Mouse (Mus musculus) heart, postnatal 25 days (tissue): ENCODE results near the gene Plcg1. TPM values are rescaled to one million over a fixed set of nuclear protein-coding genes. Genes with fewer than 3 reads are reported as not detected.

ENCODE experiments used
- DNase-seq: peaks from one replicate; pipeline ENCODE4 v3.0.0; 2022; ENCODE audit warnings: low spot score
- intact Hi-C: fragments of 180-260 bp; cut with DNase I; formaldehyde crosslinking; loops from one replicate; pipeline ENCODE4 v1.15.1; 2025
- total RNA-seq, 2 experiments: library from RNA; stranded (reverse); gene quantifications; 2 replicates each; pipeline ENCODE4 v1.2.3; 2021

Gene Plcg1
- total RNA-seq, 2 experiments from 2014 or later: 59.7 to 63.1 TPM

- intact Hi-C loops: loop anchor here (5.0 kb wide), 1 partner anchor 36 kb away; no protein-coding TSS in a partner anchor
Observed at GRCm38 (mm10) chr2:160766371-160766771, 35.3 kb downstream of the Plcg1 start.

GRCm38 (mm10) chr2:160767201-160767600, 36.1 kb downstream of the Plcg1 start:
- intact Hi-C loops: loop anchor here (5.0 kb wide), 1 partner anchor 35 kb away; no protein-coding TSS in a partner anchor
- DNase-seq: no peak

More at GRCm38 (mm10) chr2:160766371-160766771, 35.3 kb downstream of the Plcg1 start:
- DNase-seq: peak; percentile 80

DNA sequence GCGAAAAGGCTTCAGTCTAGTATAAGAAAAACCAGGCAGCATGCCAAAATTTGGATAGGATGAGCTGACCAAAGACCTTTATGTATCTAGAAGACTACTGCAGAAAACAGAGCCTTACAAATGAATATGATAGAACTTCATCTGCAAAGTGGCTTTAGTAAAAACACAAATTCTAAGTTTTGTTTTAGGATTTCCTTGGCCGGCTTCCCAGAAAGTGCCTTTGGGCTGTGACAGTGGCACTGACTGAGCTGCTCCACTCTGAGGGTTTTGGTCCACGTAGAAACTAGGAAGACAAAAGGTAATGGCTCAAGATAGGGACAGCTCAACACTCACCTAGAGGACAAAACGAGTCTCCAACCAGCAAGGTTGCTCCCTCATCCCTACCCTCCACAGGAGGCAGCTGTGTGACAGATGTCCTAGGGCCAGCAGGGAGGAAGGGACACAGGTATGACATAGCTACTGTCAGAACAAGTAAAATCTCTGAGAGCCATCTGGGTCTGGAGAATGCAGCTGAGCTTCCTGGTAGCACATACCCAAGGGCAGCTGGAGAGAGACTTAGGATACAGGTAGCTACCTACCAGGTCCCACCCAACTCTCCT, 37.1 kb downstream of the Plcg1 start:
- DNase-seq: no peak
- intact Hi-C loops: loop anchor here (5.0 kb wide), 1 partner anchor 34 kb away; no protein-coding TSS in a partner anchor

DNA sequence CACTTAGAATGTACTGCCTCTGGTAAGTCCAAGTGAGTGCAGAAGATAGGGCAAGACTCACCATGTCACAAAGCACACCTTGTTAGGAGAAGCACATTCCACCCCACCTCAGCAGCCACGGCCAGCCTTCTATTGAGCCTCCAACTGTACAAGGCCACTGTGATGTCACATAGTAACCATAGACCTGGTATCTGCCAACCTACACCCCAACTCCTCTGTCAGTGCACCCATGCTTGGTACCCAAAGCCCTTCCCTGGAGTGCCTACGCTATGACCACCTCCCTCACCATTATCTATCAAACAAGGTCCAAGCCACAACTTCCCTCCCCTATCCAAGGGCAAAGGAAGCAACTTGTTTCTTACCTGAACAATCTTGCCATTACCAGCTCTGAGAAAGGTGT, 37.9 kb downstream of the Plcg1 start:
- intact Hi-C loops: loop anchor here (5.0 kb wide), 1 partner anchor 33 kb away; no protein-coding TSS in a partner anchor

GRCm38 (mm10) chr2:160770409-160770808, 39.3 kb downstream of the Plcg1 start:
- no peak for DNase-seq
- intact Hi-C loops: loop anchor here (2.0 kb wide), 1 partner anchor 16 kb away; no protein-coding TSS in a partner anchor

More for the DNA sequence above, 37.9 kb downstream of the Plcg1 start:
- DNase-seq: no peak

GRCm38 (mm10) chr2:160770871-160771270, 39.8 kb downstream of the Plcg1 start:
- no peak for DNase-seq
- intact Hi-C loops: loop anchor here (2.0 kb wide), 1 partner anchor 16 kb away; no protein-coding TSS in a partner anchor

DNA sequence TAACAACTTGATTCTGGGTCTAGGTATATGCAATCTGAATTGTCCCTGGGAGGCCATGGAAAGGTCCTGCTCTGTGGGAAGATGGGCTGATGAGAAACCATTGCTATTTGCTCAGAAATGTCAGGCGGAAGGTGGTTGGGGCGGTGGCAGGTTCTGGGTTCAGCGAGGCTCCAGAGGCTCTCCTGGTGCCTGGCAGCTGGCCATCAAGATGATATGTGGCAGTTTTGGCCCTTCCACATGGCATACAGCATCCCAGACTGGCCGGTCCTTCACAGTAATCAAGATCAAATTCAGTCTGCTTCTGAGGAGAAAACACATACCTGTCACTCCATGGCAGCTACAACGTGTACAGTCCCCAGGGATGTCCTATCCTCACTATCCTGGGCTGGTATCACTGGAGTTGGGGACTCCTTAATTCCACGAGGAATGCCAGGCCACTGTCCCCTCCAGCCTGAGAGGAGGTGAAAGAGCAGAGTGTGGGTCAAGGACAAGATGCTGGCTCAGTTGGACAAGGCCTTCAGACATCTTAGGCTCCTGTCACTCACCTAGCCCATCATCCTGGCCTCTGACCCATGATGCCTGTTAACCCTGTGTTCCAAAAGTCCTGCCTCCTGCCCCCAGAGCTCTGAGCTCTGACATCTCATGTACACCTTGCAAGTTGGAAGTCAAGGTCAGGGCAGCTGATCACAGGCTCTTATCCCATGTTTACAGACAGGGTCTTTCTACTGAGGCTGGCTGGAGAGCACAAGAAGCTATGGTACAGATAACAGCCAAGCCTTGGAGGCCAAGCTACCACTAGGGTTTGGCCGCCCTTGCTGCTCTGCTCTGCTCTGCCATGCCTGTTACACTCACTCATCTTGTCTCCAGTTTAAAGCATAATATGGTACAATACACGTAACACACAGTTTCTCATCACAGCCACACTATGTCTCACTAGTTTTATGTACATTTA, 40.5 kb downstream of the Plcg1 start:
- intact Hi-C loops: loop anchor here (2.0 kb wide), 1 partner anchor 15 kb away; no protein-coding TSS in a partner anchor
- no peak for DNase-seq

- intact Hi-C loops: no loop called here
- no peak for DNase-seq
Observed at GRCm38 (mm10) chr2:160778034-160778433, 46.9 kb downstream of the Plcg1 start.

DNA sequence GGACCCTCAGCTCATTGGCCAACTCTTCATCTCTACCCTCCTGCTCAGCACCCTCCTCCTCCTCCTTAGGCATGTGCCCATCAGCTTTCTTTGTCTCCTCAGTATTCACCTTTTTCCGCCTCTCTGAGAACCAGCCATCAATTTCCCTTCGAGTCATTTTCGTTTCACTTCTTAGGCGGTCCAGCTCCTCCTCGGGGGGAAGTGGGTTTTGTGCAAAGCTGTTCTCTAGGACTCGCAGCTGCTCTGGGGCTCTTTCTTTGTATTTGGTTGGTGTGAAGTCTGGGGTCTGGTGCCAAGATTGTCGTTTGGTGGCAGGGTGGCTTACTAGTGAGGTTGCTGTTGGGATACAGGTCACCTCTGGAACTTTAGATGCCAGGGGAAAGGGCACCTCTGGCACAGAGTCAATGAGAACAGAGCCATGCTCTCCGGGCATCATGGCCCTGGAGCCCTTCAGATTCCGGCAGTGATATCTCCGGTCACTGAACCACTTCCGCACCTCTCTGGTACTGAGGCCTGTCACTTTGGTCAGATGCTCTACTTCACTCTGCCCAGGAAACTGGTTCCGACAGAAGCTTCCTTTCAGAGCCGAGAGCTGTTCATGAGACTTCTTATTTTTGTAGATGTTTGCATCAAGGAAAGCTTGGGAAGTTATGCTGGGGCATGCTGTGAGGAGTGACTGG, 49.2 kb downstream of the Plcg1 start:
- DNase-seq: no peak
- intact Hi-C loops: no loop called here

- intact Hi-C loops: no loop called here
- DNase-seq: no peak
Observed at GRCm38 (mm10) chr2:160780834-160781219, 49.7 kb downstream of the Plcg1 start.

GRCm38 (mm10) chr2:160786333-160786732, 55.2 kb downstream of the Plcg1 start:
- intact Hi-C loops: loop anchor here (2.0 kb wide), 1 partner anchor 16 kb away; no protein-coding TSS in a partner anchor
- no peak for DNase-seq

DNA sequence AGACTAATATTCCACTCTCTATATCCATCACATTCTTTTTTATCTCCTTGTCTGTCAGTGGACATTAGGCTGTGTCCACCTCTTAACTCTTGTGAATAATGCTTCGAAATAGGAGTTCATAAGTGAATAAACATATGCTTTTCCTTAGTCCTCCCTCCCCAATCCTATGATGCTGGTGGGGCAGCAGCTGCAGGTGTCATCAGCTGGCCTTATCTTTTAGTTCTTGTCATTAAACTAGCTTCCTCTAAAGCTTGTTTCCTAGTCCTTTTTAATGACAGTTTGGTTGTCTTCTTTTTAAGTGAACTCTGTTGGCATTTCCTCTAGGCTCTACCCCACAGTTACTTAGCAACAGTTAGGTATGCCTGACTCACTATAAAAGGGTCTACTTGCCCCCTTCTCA, 57.9 kb downstream of the Plcg1 start:
- intact Hi-C loops: no loop called here
- no peak for DNase-seq

DNA sequence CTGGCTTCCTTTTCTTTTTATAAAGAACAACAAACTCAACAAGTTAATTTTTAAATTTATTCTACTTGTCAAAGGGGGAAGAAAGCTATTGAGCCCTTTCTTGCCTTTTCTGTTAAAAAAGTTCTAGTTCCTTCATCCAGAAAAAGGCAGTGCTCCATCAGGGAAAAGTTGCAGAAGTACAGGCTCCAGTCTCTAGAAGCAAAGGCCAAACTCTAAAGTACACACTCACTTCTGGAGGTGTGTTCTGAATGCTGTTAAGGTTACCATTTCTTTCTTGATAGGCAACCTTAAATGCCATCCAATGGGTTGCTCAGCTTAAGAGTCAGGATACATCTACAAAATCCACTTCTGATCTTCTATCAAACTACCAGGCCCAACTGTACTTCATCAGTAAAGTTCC, 58.6 kb downstream of the Plcg1 start:
- intact Hi-C loops: loop anchor here (5.0 kb wide), 3 partner anchors 57 to 187 kb away; partner anchors contain the start of genes Lpin3 and Plcg1

GRCm38 (mm10) chr2:160793117-160793516, 62.0 kb downstream of the Plcg1 start:
- no peak for DNase-seq
- intact Hi-C loops: loop anchor here (5.0 kb wide), 3 partner anchors 61 to 191 kb away; partner anchors contain the start of genes Lpin3 and Plcg1

More for the DNA sequence above, 58.6 kb downstream of the Plcg1 start:
- DNase-seq: no peak

DNA sequence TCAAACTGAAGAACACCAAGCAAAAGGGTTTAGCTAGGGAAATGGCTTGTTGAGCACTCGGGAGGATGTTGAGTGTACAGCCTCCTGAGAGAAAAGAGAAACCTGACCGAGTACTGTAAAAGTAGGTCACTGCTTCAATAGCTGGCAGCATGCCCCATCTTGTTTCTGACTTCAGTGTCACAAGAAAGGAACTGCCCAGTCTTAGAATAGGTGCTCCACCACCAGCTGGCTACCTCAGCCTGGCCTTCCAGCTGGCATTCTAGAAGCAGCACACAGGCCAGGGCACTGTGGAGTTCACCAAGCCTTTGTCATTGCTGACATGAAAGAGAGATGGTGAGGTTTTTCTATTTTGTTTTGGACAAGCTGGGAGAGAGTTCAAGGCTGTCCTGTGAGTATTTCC, 65.9 kb downstream of the Plcg1 start:
- intact Hi-C loops: no loop called here
- peak; percentile 52 for DNase-seq

DNA sequence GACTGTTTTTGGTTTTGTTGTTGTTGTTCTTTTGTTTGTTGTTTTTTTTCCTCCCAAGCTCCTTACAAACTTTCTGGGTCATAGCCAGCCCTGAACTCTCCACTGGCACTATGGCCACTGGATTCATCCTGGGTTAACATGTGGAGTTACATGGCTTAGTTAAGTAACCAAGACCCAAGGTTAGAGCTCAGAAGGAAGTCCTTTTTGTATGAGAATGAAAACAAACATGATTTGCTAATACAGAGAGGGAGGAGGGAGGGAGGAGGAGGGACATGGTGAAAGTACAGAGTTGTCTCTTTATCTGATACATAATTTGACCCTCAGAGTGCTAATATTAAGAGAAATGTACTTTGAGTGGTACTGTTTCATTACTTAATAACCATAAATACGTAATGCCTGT, 67.1 kb downstream of the Plcg1 start:
- intact Hi-C loops: no loop called here
- no peak for DNase-seq

- intact Hi-C loops: loop anchor here (5.0 kb wide), 1 partner anchor 34 kb away; no protein-coding TSS in a partner anchor
- no peak for DNase-seq
Observed at GRCm38 (mm10) chr2:160800967-160801366, 69.9 kb downstream of the Plcg1 start.

DNA sequence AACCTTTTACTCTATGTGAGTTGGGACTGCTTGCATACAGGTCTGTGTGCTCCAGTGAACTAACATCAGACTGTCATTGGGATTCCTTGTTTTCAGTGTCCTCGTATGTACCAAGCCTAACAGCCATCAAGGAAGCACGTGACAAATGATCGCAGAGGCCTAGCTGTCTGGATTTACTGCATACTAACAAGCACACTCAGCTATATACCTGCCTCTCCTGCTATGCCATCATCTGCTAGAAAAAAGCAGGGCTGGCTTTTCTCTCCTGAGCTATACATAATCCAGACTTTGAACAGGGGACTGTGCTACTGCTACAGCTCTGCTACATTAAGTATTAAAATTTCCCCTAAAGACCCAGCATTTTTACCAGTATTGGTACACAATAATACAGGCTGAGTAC, 71.2 kb downstream of the Plcg1 start:
- DNase-seq: no peak
- intact Hi-C loops: loop anchor here (5.0 kb wide), 1 partner anchor 35 kb away; no protein-coding TSS in a partner anchor

DNA sequence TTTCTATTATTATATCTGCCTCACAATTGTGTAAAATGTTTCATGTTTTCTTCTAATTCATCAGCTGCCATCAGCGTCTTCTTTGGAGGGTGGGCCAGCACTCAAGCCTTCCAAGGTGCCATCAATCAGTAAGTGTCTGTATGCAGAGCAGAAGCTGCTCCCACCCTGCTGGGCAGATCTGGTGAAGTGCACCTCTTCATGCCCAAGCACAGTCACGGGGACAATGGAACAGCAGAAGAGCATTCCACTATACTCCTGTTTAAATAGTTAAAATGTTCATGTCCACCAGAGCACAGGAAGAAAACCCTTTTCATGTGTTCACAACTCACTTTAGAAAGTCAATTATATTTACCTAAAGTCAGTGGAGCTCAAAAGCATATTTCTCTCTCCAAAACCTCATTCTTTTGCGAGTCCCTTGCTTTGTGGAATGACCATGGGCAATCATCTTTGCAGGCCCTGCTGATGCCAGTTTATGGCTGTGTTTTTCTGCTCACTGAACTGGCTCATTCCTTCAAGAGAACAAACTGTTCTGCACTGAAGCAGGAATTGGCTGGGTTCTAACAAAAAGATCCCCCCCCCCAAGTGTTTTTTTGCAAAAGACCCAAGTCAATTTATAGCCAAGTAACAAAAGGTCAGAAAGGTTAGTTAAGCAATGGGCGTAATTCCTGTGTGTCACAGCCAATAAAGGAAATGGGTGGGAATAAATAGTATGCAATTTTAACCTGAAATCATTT, 73.9 kb downstream of the Plcg1 start:
- peak; percentile 30 for DNase-seq
- intact Hi-C loops: loop anchor here (2.0 to 5.0 kb wide), 2 partner anchors 38 to 70 kb away; no protein-coding TSS in a partner anchor
